ENCODE assay signal across 9 mouse cellular contexts in genomic region chr7:48894152-48894551, GRCm38 (mm10). TPM values are rescaled to one million over a fixed set of nuclear protein-coding genes. Genes with fewer than 3 reads are reported as not detected.
DNase-seq lines count a peak whose midpoint lies in the region; ATAC-seq lines count a peak whose summit lies in the region.
"Had no signal": no experiment of that assay in that cellular context is flagged by ENCODE, and none has a peak within 500 bp of the region (broad histone marks: within the 10 kb centered on the region; RNA-seq: fewer than 3 reads in every experiment).

No protein-coding gene starts in this region.

- peak; percentile 28 for DNase-seq in gastrocnemius, adult 18-20 months (ENCODE audit: low spot score)
- no peak for DNase-seq in gastrocnemius, postnatal 25 days
- peak; percentile 74 for DNase-seq in embryo, embryonic 10 days (ENCODE audit: low spot score)
- DNase-seq in heart, postnatal 14 days, result peak; percentile 62 to 76
- DNase-seq in layer of hippocampus, postnatal 25 days (ENCODE audit: extremely low spot score in 1 of 2, low spot score in 1 of 2), result peak; percentile 65 to 84
- peak; percentile 48 for DNase-seq in spleen, adult 12 weeks (ENCODE audit: low spot score)

- ATAC-seq in activated CD4-positive, CD25-positive, alpha-beta regulatory T cell, adult 4 months, result peak; percentile 51
- 0 out of 2 replicates have a peak, but pooled peaks have one; percentile 63 for ATAC-seq in megakaryocyte-erythroid progenitor cell, adult 5-6 weeks (replicated peaks; ENCODE audit: low FRiP score, low TSS enrichment, poor library complexity, severe bottlenecking)

- intact Hi-C loops in heart, postnatal 14 days (cut with DNase I), result loop anchor here (1.0 to 10.0 kb wide), 4 partner anchors 173 to 531 kb away; no protein-coding TSS in a partner anchor

RNA-seq across cellular contexts. Expression of gene E2f8, which starts 12.8 kb away (rescaled TPM):
- under 1 TPM; 0.71 TPM for total RNA-seq in gastrocnemius, adult 18-20 months (2021)
- under 1 TPM; 0.33 to 0.67 TPM for total RNA-seq in gastrocnemius, postnatal 25 days (2021)
- polyA plus RNA-seq in activated CD4-positive, CD25-positive, alpha-beta regulatory T cell, adult 4 months (2017; shearing (Covaris generic)), result 1 to 10 TPM; 3.2 to 7.5 TPM
- total RNA-seq in heart, postnatal 14 days (2021), result 1 to 10 TPM; 1.8 to 3.3 TPM
- total RNA-seq in layer of hippocampus, postnatal 25 days (2021), result under 1 TPM; 0.59 TPM
- 109 and 163 TPM in 2 replicates for total RNA-seq in megakaryocyte-erythroid progenitor cell, adult 5-6 weeks (2014; fragmentation: Nextera tagmentation)
- 35.9 and 44.5 TPM in 2 replicates for total RNA-seq in megakaryocyte-erythroid progenitor cell, adult 5-6 weeks (2017)

RNA-seq across cellular contexts. Expression of gene Nav2, which starts 14.4 kb away (rescaled TPM):
- total RNA-seq in gastrocnemius, adult 18-20 months (2021), result 10 to 100 TPM; 35.3 to 35.4 TPM
- total RNA-seq in gastrocnemius, postnatal 25 days (2021), result 10 to 100 TPM; 29.5 to 30.0 TPM
- 10 to 100 TPM; 14.2 to 16.6 TPM for polyA plus RNA-seq in activated CD4-positive, CD25-positive, alpha-beta regulatory T cell, adult 4 months (2017; shearing (Covaris generic))
- 10 to 100 TPM; 60.0 to 64.1 TPM for total RNA-seq in heart, postnatal 14 days (2021)
- 100 to 1,000 TPM in 1 of 2 experiments, 10 to 100 TPM in 1; 56.4 to 101 TPM for total RNA-seq in layer of hippocampus, postnatal 25 days (2021)
- 1.4 and 2.6 TPM in 2 replicates for total RNA-seq in megakaryocyte-erythroid progenitor cell, adult 5-6 weeks (2014; fragmentation: Nextera tagmentation)
- total RNA-seq in megakaryocyte-erythroid progenitor cell, adult 5-6 weeks (2017), result 1.4 and 1.5 TPM in 2 replicates

RNA-seq across cellular contexts. Expression of gene Csrp3, which starts 46.3 kb away (rescaled TPM):
- total RNA-seq in gastrocnemius, adult 18-20 months (2021), result 100 to 1,000 TPM; 202 to 385 TPM
- 1,000 to 10,000 TPM in 1 of 2 experiments, 100 to 1,000 TPM in 1; 118 to 1,199 TPM for total RNA-seq in gastrocnemius, postnatal 25 days (2021)
- polyA plus RNA-seq in activated CD4-positive, CD25-positive, alpha-beta regulatory T cell, adult 4 months (2017; shearing (Covaris generic)), result not detected
- 1,000 to 10,000 TPM; 1,478 to 1,683 TPM for total RNA-seq in heart, postnatal 14 days (2021)
- not detected for total RNA-seq in layer of hippocampus, postnatal 25 days (2021)
- 3.9 and 16.2 TPM in 2 replicates for total RNA-seq in megakaryocyte-erythroid progenitor cell, adult 5-6 weeks (2014; fragmentation: Nextera tagmentation)
- 33.1 and 36.2 TPM in 2 replicates for total RNA-seq in megakaryocyte-erythroid progenitor cell, adult 5-6 weeks (2017)
- polyA plus RNA-seq: large intestine, adult 2 months had no signal

Comparison
In these comparisons a context has a peak if more than half of its experiments do, and no peak if none do; other contexts are left out.
1. RNA of gene E2f8, which starts 12.8 kb away (total RNA-seq): 35.9 to 163 TPM in megakaryocyte-erythroid progenitor cell, adult 5-6 weeks; 1.8 to 3.3 TPM in heart, postnatal 14 days, 0.71 TPM in gastrocnemius, adult 18-20 months, 0.33 to 0.67 TPM in gastrocnemius, postnatal 25 days and 0.59 TPM in layer of hippocampus, postnatal 25 days; every median in the first group is over 4 times any median in the second.
2. RNA of gene Nav2, which starts 14.4 kb away (total RNA-seq): 56.4 to 101 TPM in layer of hippocampus, postnatal 25 days, 60.0 to 64.1 TPM in heart, postnatal 14 days, 35.3 to 35.4 TPM in gastrocnemius, adult 18-20 months and 29.5 to 30.0 TPM in gastrocnemius, postnatal 25 days; 1.4 to 2.6 TPM in megakaryocyte-erythroid progenitor cell, adult 5-6 weeks; every median in the first group is over 4 times any median in the second.
3. RNA of gene Csrp3, which starts 46.3 kb away (total RNA-seq): 1,478 to 1,683 TPM in heart, postnatal 14 days, 118 to 1,199 TPM in gastrocnemius, postnatal 25 days, 202 to 385 TPM in gastrocnemius, adult 18-20 months and 3.9 to 36.2 TPM in megakaryocyte-erythroid progenitor cell, adult 5-6 weeks; not detected in layer of hippocampus, postnatal 25 days; every median in the first group is over 4 times any median in the second.